Mouse (Mus musculus) ES-Bruce4 (cell line): ENCODE measurements around the gene Duxf3.
"Not testable (repeated sequence)": the region's sequence is repeated elsewhere in the genome, so short reads cannot be mapped to it uniquely, and the experiment has no call there.

Source experiments
- EP300 ChIP-seq: IDR thresholded peaks from 2 replicates; pipeline ENCODE4 v1.6.1; 2011; ENCODE audit warnings: low read depth, low read length; ENCODE audit not compliant: insufficient read depth
- POLR2A ChIP-seq: IDR thresholded peaks from one replicate; pipeline ENCODE4 v1.8.1; 2011; ENCODE audit warnings: low read length; ENCODE audit not compliant: insufficient read depth

DNA sequence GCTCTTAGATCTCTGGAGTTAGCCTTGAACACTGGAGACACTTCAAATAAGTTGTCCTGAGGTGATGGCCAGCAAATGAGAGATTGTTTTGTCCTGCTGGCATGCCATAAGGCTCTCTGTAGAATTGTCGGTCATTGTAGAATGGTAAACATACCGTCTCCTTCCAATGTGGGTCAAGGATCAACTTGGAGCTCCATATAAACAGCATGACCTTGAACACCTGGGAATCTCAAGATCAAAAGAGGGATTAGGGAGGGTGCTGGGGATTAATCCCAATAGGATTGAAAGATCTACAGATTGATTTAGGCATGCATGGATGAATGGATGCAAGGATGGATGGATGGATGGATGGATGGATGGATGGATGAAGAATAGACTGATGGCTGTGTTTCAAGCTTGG lies 10.9 kb downstream of the Duxf3 start:
- not testable (repeated sequence) for TF ChIP-seq POLR2A, EP300
